Mouse (Mus musculus): ENCODE data around the gene Klf7. TPM values are rescaled to one million over a fixed set of nuclear protein-coding genes. Genes with fewer than 3 reads are reported as not detected.

Klf7 gene
- total and polyA plus RNA-seq, 3 experiments = 10.3 to 18.9 (median 18.4) TPM

DNA sequence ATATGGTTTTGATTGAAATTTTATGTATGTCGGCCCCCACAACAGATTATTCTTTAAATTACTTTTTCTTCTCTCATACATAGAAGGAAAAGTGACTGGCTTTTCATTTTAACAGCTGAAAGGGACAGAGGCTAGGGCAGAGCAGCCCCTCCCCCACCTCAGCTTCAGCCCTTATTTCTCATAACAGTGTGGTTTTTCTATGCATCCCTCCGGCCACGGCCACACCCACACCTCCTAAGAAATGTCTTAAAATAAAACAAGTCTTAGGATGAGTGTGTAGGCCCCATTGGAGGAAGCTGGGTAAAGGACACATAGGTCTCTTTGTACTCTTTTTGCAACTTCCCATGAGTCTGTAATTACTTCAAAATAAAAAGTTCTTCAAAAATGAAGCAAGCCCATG, 20.8 kb downstream of the Klf7 start:
- peaks cover 47% of the 10 kb centered on the region for H3K4me1 ChIP-seq (ENCODE audit: control insufficient read depth, insufficient read depth, low read length)
- TF ChIP-seq EP300 (IDR thresholded peaks at IDR 0.05; ENCODE audit: insufficient read depth, low read depth, low read length) = no peak
- TF ChIP-seq CTCF (IDR thresholded peaks at IDR 0.05) = no peak
- no peak for TF ChIP-seq POLR2A (IDR thresholded peaks at IDR 0.05; ENCODE audit: insufficient read depth, low read depth, low read length)
- H3K9ac ChIP-seq (ENCODE audit: low read depth, low read length) = no peak overlapping the region
- 58% methylated on average over 3 of the region's 3 CpGs for WGBS
- no peaks in the 10 kb centered on the region for H3K27me3 ChIP-seq (ENCODE audit: control insufficient read depth, insufficient read depth, low read length)
- no peak overlapping the region for H3K4me3 ChIP-seq
- peaks cover 18% of the 10 kb centered on the region for H3K79me2 ChIP-seq (replicated peaks; ENCODE audit: control insufficient read depth, insufficient read depth, low read length)
- no peak for DNase-seq
- intact Hi-C loops (cut with DNase I) = no loop called here
- H3K27ac ChIP-seq = peak overlapping the region; percentile 9; the same call in 1 of the 2 replicates
- H3K36me3 ChIP-seq (ENCODE audit: control insufficient read depth, insufficient read depth, low read length) = peaks cover 53% of the 10 kb centered on the region

DNA sequence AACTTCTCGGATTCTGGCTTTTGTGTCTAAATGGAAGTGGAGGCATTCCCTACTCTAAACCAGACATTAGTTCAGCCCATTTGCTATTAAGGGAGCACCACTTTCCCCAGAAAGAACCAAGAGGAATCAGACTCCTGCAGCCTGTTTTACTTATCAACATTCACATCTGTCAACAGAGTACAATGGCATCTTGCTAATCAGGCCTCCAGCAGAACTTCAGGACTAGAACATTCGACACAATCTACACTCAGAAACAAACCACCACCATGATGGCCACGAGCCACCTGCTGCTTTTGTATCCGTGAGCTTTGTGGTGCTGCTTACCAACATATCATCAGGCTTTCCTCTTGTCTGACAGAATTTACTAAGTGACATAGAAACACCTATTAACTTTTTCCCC, 23.3 kb downstream of the Klf7 start:
- H3K9ac ChIP-seq (ENCODE audit: low read depth, low read length) = peak overlapping the region; percentile 51
- no peaks in the 10 kb centered on the region for H3K27me3 ChIP-seq (ENCODE audit: control insufficient read depth, insufficient read depth, low read length)
- no peak for TF ChIP-seq EP300 (IDR thresholded peaks at IDR 0.05; ENCODE audit: insufficient read depth, low read depth, low read length)
- no peak for TF ChIP-seq POLR2A (IDR thresholded peaks at IDR 0.05; ENCODE audit: insufficient read depth, low read depth, low read length)
- TF ChIP-seq CTCF (IDR thresholded peaks at IDR 0.05) = no peak
- peak overlapping the region; percentile 92 for H3K27ac ChIP-seq
- intact Hi-C loops (cut with DNase I) = no loop called here
- 43% methylated on average over 4 of the region's 4 CpGs for WGBS
- no peak for DNase-seq
- H3K4me1 ChIP-seq (ENCODE audit: control insufficient read depth, insufficient read depth, low read length) = peaks cover 41% of the 10 kb centered on the region
- peaks cover 17% of the 10 kb centered on the region for H3K79me2 ChIP-seq (replicated peaks; ENCODE audit: control insufficient read depth, insufficient read depth, low read length)
- peaks cover 67% of the 10 kb centered on the region for H3K36me3 ChIP-seq (ENCODE audit: control insufficient read depth, insufficient read depth, low read length)
- no peak overlapping the region for H3K4me3 ChIP-seq

DNA sequence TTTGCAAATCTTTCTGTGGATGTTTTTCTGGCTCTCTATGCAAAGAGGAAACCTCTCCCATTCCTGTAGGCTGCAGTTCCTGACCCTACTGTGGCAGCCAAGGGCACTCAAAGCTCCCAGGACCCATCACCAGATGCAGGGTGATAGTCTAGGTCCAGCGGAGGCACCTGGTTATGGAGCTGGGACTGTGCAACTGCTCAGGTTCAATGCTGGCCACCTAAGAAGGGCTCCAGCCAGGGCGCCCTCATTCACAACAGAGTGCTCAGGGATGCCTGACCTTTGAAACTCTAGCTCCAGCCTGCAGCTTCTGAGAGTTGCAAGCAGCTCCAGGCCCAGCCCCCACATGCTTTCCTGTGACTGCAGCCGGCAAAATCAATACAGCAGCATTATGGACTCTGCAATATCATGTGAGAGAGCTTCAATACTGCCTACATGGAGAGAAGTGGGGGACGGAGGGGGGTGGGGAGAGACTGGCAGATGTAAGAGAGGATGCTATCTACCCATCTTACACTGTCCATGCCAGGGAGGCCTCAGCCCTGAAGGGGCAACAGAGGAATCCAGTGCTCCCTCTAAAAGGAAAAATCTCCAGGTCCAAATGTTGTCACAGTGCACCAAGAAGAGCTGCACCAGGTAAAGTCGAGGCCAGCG, 24.3 kb downstream of the Klf7 start:
- no peaks in the 10 kb centered on the region for H3K27me3 ChIP-seq (ENCODE audit: control insufficient read depth, insufficient read depth, low read length)
- WGBS = 49% methylated on average over 6 of the region's 6 CpGs
- H3K4me3 ChIP-seq = peak overlapping the region; percentile 3; the same call in 1 of the 2 replicates
- DNase-seq = peak; percentile 57 to 64
- H3K36me3 ChIP-seq (ENCODE audit: control insufficient read depth, insufficient read depth, low read length) = peaks cover 68% of the 10 kb centered on the region
- TF ChIP-seq POLR2A (IDR thresholded peaks at IDR 0.05; ENCODE audit: insufficient read depth, low read depth, low read length) (peak; percentile 62), EP300 (IDR thresholded peaks at IDR 0.05; ENCODE audit: insufficient read depth, low read depth, low read length) (0 out of 2 replicates have a peak, but pooled peaks have one; percentile 51), CTCF (IDR thresholded peaks at IDR 0.05) (no peak)
- intact Hi-C loops (cut with DNase I) = loop anchor here (1.0 kb wide), 1 partner anchor 20 kb away; no protein-coding TSS in a partner anchor
- peaks cover 12% of the 10 kb centered on the region for H3K79me2 ChIP-seq (replicated peaks; ENCODE audit: control insufficient read depth, insufficient read depth, low read length)
- H3K4me1 ChIP-seq (ENCODE audit: control insufficient read depth, insufficient read depth, low read length) = peaks cover 38% of the 10 kb centered on the region
- peak overlapping the region; percentile 92 for H3K27ac ChIP-seq
- peak overlapping the region; percentile 16; the same call in 1 of the 2 replicates for H3K9ac ChIP-seq (ENCODE audit: low read depth, low read length)

DNA sequence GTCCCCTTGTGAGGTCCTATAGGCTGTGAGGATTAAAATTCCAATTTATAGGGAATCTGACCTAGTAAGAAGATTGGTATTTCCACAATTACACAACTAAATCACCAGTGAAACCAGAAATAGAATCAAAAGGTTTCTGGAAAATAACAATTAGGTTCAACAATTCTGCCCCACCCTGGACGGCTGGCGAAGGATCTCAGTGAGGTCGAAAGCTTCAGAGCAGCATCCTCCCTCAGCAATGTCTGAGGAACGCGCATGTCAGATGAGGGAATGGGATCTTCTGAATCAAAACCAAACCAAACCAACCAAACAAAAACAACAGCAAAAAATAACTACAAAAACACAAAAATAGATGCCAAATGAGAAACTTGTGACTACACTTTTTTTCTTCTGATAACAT, 29.1 kb downstream of the Klf7 start:
- no peak overlapping the region for H3K9ac ChIP-seq (ENCODE audit: low read depth, low read length)
- H3K27me3 ChIP-seq (ENCODE audit: control insufficient read depth, insufficient read depth, low read length) = no peaks in the 10 kb centered on the region
- H3K27ac ChIP-seq = peak overlapping the region; percentile 52
- no peak for TF ChIP-seq CTCF (IDR thresholded peaks at IDR 0.05)
- TF ChIP-seq POLR2A (IDR thresholded peaks at IDR 0.05; ENCODE audit: insufficient read depth, low read depth, low read length) = no peak
- TF ChIP-seq EP300 (IDR thresholded peaks at IDR 0.05; ENCODE audit: insufficient read depth, low read depth, low read length) = 0 out of 2 replicates have a peak, but pooled peaks have one; percentile 60
- intact Hi-C loops (cut with DNase I) = no loop called here
- peaks cover 75% of the 10 kb centered on the region for H3K36me3 ChIP-seq (ENCODE audit: control insufficient read depth, insufficient read depth, low read length)
- 56% methylated on average over 5 of the region's 5 CpGs for WGBS
- DNase-seq = no peak
- peaks cover 17% of the 10 kb centered on the region for H3K79me2 ChIP-seq (replicated peaks; ENCODE audit: control insufficient read depth, insufficient read depth, low read length)
- peaks cover 36% of the 10 kb centered on the region for H3K4me1 ChIP-seq (ENCODE audit: control insufficient read depth, insufficient read depth, low read length)
- no peak overlapping the region for H3K4me3 ChIP-seq

DNA sequence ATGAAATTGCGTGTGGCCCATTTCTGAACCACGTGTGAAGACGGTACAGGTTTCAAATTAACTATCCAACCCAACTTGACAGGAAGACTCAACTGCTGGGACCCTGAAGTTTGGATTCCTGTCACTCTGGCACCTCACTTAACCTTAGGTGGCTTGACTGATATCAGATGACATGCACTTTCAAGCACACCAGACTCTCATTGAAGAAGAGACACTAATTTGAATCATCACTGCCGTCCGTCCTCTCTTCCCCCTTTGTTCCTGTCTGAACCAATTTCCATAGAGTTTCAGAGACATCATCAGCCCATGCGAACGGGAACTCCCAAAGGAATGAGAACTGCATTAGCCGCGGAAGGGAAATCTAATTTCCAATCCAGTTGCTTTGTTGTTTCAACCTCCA, 30.5 kb downstream of the Klf7 start:
- DNase-seq = no peak
- peak overlapping the region; percentile 52 for H3K27ac ChIP-seq
- H3K79me2 ChIP-seq (replicated peaks; ENCODE audit: control insufficient read depth, insufficient read depth, low read length) = peaks cover 16% of the 10 kb centered on the region
- peaks cover 33% of the 10 kb centered on the region for H3K4me1 ChIP-seq (ENCODE audit: control insufficient read depth, insufficient read depth, low read length)
- TF ChIP-seq POLR2A (IDR thresholded peaks at IDR 0.05; ENCODE audit: insufficient read depth, low read depth, low read length) = no peak
- TF ChIP-seq CTCF (IDR thresholded peaks at IDR 0.05) = no peak
- TF ChIP-seq EP300 (IDR thresholded peaks at IDR 0.05; ENCODE audit: insufficient read depth, low read depth, low read length) = no peak
- H3K4me3 ChIP-seq = no peak overlapping the region
- no peaks in the 10 kb centered on the region for H3K27me3 ChIP-seq (ENCODE audit: control insufficient read depth, insufficient read depth, low read length)
- peaks cover 77% of the 10 kb centered on the region for H3K36me3 ChIP-seq (ENCODE audit: control insufficient read depth, insufficient read depth, low read length)
- intact Hi-C loops (cut with DNase I) = no loop called here
- WGBS = 56% methylated on average over 9 of the region's 9 CpGs
- H3K9ac ChIP-seq (ENCODE audit: low read depth, low read length) = no peak overlapping the region; the same call in 1 of the 2 replicates

DNA sequence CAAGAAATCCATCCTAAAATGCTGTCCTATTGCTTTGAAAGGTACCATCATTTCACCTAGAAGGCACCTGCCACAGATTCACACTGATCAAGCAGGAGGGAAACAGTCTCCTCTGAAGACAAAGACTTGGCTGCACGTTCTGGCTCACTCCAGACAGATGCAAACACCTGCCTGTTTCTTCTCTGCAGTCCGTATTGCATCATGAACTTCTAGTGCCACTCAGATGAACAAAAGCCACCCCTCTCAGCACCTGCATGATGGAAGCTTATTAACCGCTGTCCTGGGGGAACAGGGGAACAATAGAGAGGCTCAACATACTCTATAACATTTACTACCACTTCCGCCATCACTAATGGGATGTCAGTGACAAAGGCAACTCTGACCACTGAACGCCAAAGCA, 31.5 kb downstream of the Klf7 start:
- DNase-seq = no peak
- peaks cover 33% of the 10 kb centered on the region for H3K4me1 ChIP-seq (ENCODE audit: control insufficient read depth, insufficient read depth, low read length)
- no peaks in the 10 kb centered on the region for H3K27me3 ChIP-seq (ENCODE audit: control insufficient read depth, insufficient read depth, low read length)
- intact Hi-C loops (cut with DNase I) = loop anchor here (1.0 kb wide), 1 partner anchor 28 kb away; no protein-coding TSS in a partner anchor
- no peak overlapping the region for H3K4me3 ChIP-seq
- peaks cover 75% of the 10 kb centered on the region for H3K36me3 ChIP-seq (ENCODE audit: control insufficient read depth, insufficient read depth, low read length)
- WGBS = 67% methylated on average over 5 of the region's 5 CpGs
- TF ChIP-seq CTCF (IDR thresholded peaks at IDR 0.05) = no peak
- no peak for TF ChIP-seq POLR2A (IDR thresholded peaks at IDR 0.05; ENCODE audit: insufficient read depth, low read depth, low read length)
- TF ChIP-seq EP300 (IDR thresholded peaks at IDR 0.05; ENCODE audit: insufficient read depth, low read depth, low read length) = no peak
- no peak overlapping the region for H3K9ac ChIP-seq (ENCODE audit: low read depth, low read length)
- peak overlapping the region; percentile 30 for H3K27ac ChIP-seq
- H3K79me2 ChIP-seq (replicated peaks; ENCODE audit: control insufficient read depth, insufficient read depth, low read length) = peaks cover 13% of the 10 kb centered on the region
